Comparison of ENCODE assay signal across 19 mouse cellular contexts in genomic region chr11:88592099-88592498, GRCm38 (mm10).
DNase-seq lines count a peak whose midpoint lies in the region; ATAC-seq and TF ChIP-seq lines count a peak whose summit lies in the region.
"Had no signal": no experiment of that assay in that cellular context is flagged by ENCODE, and none has a peak within 500 bp of the region (broad histone marks: within the 10 kb centered on the region; RNA-seq: fewer than 3 reads in every experiment).

No protein-coding gene starts in this region.

- no peaks in the 10 kb centered on the region for H3K9me3 ChIP-seq in forebrain, embryonic 10.5 days
- H3K9me3 ChIP-seq in forebrain, embryonic 16.5 days (ENCODE audit: control insufficient read depth, low read length): no peaks in the 10 kb centered on the region
- H3K9me3 ChIP-seq: intestine, embryonic 15.5 days; lung, embryonic 15.5 days; megakaryocyte, embryonic 14.5 days had no signal

- H3K4me2 ChIP-seq in forebrain, embryonic 16.5 days (ENCODE audit: low read length): no peak overlapping the region
- H3K4me2 ChIP-seq in myocyte (ENCODE audit: low read depth): no peak overlapping the region
- H3K4me2 ChIP-seq: intestine, embryonic 15.5 days; lung, embryonic 15.5 days had no signal

- intact Hi-C loops in left cerebral cortex, postnatal 36 days (cut with DNase I): no loop called here

- no peak for DNase-seq in forebrain, embryonic 10.5 days (ENCODE audit: extremely low spot score, low spot score)
- DNase-seq in layer of hippocampus, adult 9-11 months: peak; percentile 50
- no peak for DNase-seq in layer of hippocampus, adult 8-10 months (ENCODE audit: low spot score in 2 of 2)
- DNase-seq in cerebellum, adult 9-10 months: peak; percentile 70
- no peak for DNase-seq in left cerebral cortex, postnatal 36 days (ENCODE audit: low spot score in 2 of 2)
- DNase-seq in gastrocnemius, adult 8-10 months (ENCODE audit: low spot score in 2 of 2): no peak
- DNase-seq: embryo, embryonic 11 days; heart, adult 11 months; kidney, postnatal 10 days; liver; thymus, postnatal 4 days had no signal

- H3ac ChIP-seq in myocyte (ENCODE audit: control insufficient read depth, insufficient read length): no peak overlapping the region

- H3K4me3 ChIP-seq in forebrain, embryonic 10.5 days: no peak overlapping the region
- H3K4me3 ChIP-seq in forebrain, embryonic 16.5 days (replicated peaks; ENCODE audit: low read length): no peak overlapping the region
- no peak overlapping the region for H3K4me3 ChIP-seq in myocyte
- H3K4me3 ChIP-seq: erythroblast, embryonic 14.5 days; intestine, embryonic 15.5 days; left cerebral cortex, adult 2 months; lung, embryonic 15.5 days; megakaryocyte, embryonic 14.5 days had no signal

- no peaks in the 10 kb centered on the region for H3K27me3 ChIP-seq in forebrain, embryonic 10.5 days (ENCODE audit: poor library complexity, severe bottlenecking)
- no peaks in the 10 kb centered on the region for H3K27me3 ChIP-seq in forebrain, embryonic 16.5 days (replicated peaks; ENCODE audit: control insufficient read depth, insufficient read depth, low read length)
- no peaks in the 10 kb centered on the region for H3K27me3 ChIP-seq in myocyte (ENCODE audit: control insufficient read depth, insufficient read depth, insufficient read length)
- H3K27me3 ChIP-seq: intestine, embryonic 15.5 days; lung, embryonic 15.5 days; megakaryocyte, embryonic 14.5 days had no signal

- peak overlapping the region; percentile 56; the same call in 1 of the 2 replicates for H3K27ac ChIP-seq in forebrain, embryonic 10.5 days
- no peak overlapping the region for H3K27ac ChIP-seq in forebrain, embryonic 16.5 days (ENCODE audit: low read length)
- H3K27ac ChIP-seq: intestine, embryonic 15.5 days; left cerebral cortex, adult 2 months; lung, embryonic 15.5 days; stomach, postnatal 0 days had no signal

- H3K36me3 ChIP-seq in forebrain, embryonic 10.5 days (replicated peaks): peaks cover 54% of the 10 kb centered on the region
- no peaks in the 10 kb centered on the region for H3K36me3 ChIP-seq in forebrain, embryonic 16.5 days (ENCODE audit: control insufficient read depth, insufficient read depth)
- H3K36me3 ChIP-seq in myocyte (ENCODE audit: control insufficient read depth, insufficient read depth): no peaks in the 10 kb centered on the region
- H3K36me3 ChIP-seq: intestine, embryonic 15.5 days had no signal

- H3K79me2 ChIP-seq in myocyte (ENCODE audit: control insufficient read depth, insufficient read depth): peaks cover 25% of the 10 kb centered on the region

- H3K4me1 ChIP-seq in forebrain, embryonic 10.5 days: peaks cover 88% of the 10 kb centered on the region
- H3K4me1 ChIP-seq in forebrain, embryonic 16.5 days (replicated peaks; ENCODE audit: control insufficient read depth, insufficient read depth, low read length): peaks cover 41% of the 10 kb centered on the region

- no peak overlapping the region for H3K9ac ChIP-seq in forebrain, embryonic 16.5 days (replicated peaks; ENCODE audit: low read depth, low read length)
- H3K9ac ChIP-seq: intestine, embryonic 15.5 days; lung, embryonic 15.5 days had no signal

- no peak for TF ChIP-seq POLR2A in myocyte (IDR thresholded peaks at IDR 0.05; ENCODE audit: insufficient read length, low read depth)

- no peak for ATAC-seq in forebrain, embryonic 16.5 days
- ATAC-seq: intestine, embryonic 15.5 days had no signal

- 93% methylated on average over 8 of the region's 8 CpGs for WGBS in forebrain, embryonic 10.5 days
- WGBS in forebrain, embryonic 16.5 days: 82% methylated on average over 8 of the region's 8 CpGs

TF ChIP-seq in myocyte, 11 proteins besides CTCF, POLR2A, EP300 and RAD21:
- no peak for TF ChIP-seq TCF12 (IDR thresholded peaks at IDR 0.05; ENCODE audit: insufficient read depth, poor library complexity, severe bottlenecking)
- TF ChIP-seq USF1 (IDR thresholded peaks at IDR 0.05; ENCODE audit: low read depth): no peak
- no peak for TF ChIP-seq SRF (IDR thresholded peaks at IDR 0.05; ENCODE audit: control insufficient read depth, insufficient read length, low read depth)
- TF ChIP-seq MYOG (IDR thresholded peaks at IDR 0.05; ENCODE audit: control insufficient read depth in 1 of 3, insufficient read depth in 1 of 3, insufficient read length in 2 of 3, low read depth in 2 of 3): no peak
- no peak for TF ChIP-seq MAX (IDR thresholded peaks at IDR 0.05; ENCODE audit: low read depth)
- no peak for TF ChIP-seq E2F4 (IDR thresholded peaks at IDR 0.05; ENCODE audit: insufficient read depth)
- TF ChIP-seq CEBPB (IDR thresholded peaks at IDR 0.05; ENCODE audit: insufficient read depth, poor library complexity, severe bottlenecking): no peak
- peak; percentile 31 for TF ChIP-seq POLR2AphosphoS2 (IDR thresholded peaks at IDR 0.05; ENCODE audit: insufficient read length, low read depth)

Comparison
In these comparisons a context has a peak if more than half of its experiments do, and no peak if none do; other contexts are left out.
1. DNase-seq: peak in layer of hippocampus, adult 9-11 months (single experiment) and cerebellum, adult 9-10 months (single experiment); none in forebrain, embryonic 10.5 days (single experiment), layer of hippocampus, adult 8-10 months (0 of 2), left cerebral cortex, postnatal 36 days (0 of 2) and gastrocnemius, adult 8-10 months (0 of 2).